Mouse (Mus musculus) cortical plate, adult 2 months (tissue): ENCODE results near the gene Dmbx1. TPM values are rescaled to one million over a fixed set of nuclear protein-coding genes. Genes with fewer than 3 reads are reported as not detected.

Experiments used
- H3K27ac ChIP-seq: fragments of 200-500 bp; 2 replicates; pipeline ENCODE4 v1.5.1; 2012; ENCODE audit warnings: low read length, control low read depth, inconsistent platforms; ENCODE audit not compliant: insufficient read depth
- H3K4me1 ChIP-seq: fragments of 200-500 bp; 2 replicates; pipeline ENCODE4 v1.6.1; 2011; ENCODE audit warnings: low read length; ENCODE audit not compliant: control insufficient read depth, insufficient read depth
- H3K4me3 ChIP-seq: fragments of 200-500 bp; 2 replicates; pipeline ENCODE4 v1.5.1; 2011; ENCODE audit warnings: mild to moderate bottlenecking, low read length, control low read depth; ENCODE audit not compliant: insufficient read depth
- CTCF ChIP-seq: fragments of 200-500 bp; IDR thresholded peaks from 2 replicates; pipeline ENCODE4 v1.5.1; 2011; ENCODE audit warnings: mild to moderate bottlenecking, control low read depth, low read length; ENCODE audit not compliant: insufficient read depth; ENCODE audit errors: extremely low read depth
- POLR2A ChIP-seq: fragments of 200-500 bp; IDR thresholded peaks from 2 replicates; pipeline ENCODE4 v1.6.1; 2011; ENCODE audit warnings: mild to moderate bottlenecking, low read length, control low read depth; ENCODE audit not compliant: insufficient read depth; ENCODE audit errors: extremely low read depth
- polyA plus RNA-seq: library from polyadenylated mRNA; depleted of rRNA; stranded (reverse); fragments of >200 nt; gene quantifications from 2 replicates; pipeline ENCODE4 v1.2.3, GENCODE M21; 2012; rRNA removed

The Dmbx1 gene
- 0.04 and 0.09 TPM in 2 replicates for polyA plus RNA-seq

GRCm38 (mm10) chr4:115939295-115940102, at the start of gene Dmbx1:
TSS of gene Dmbx1 (minus strand) at chr4:115939926.
- TF ChIP-seq POLR2A (no peak), CTCF (no peak)
- Histone ChIP-seq H3K27ac (no peak within 1 kb of the TSS), H3K4me1 (no peaks in the 10 kb centered on the region), H3K4me3 (no peak within 1 kb of the TSS)

- Histone ChIP-seq H3K4me1 (no peaks in the 10 kb centered on the region), H3K4me3 (no peak overlapping the region), H3K27ac (no peak overlapping the region)
- TF ChIP-seq CTCF (no peak), POLR2A (no peak)
Measured at GRCm38 (mm10) chr4:115989382-115989781, 49.7 kb upstream of the Dmbx1 start.

- no peak overlapping the region for H3K27ac ChIP-seq
- H3K4me1 ChIP-seq, result no peaks in the 10 kb centered on the region
- no peak overlapping the region for H3K4me3 ChIP-seq
- TF ChIP-seq CTCF, result no peak
Measured at GRCm38 (mm10) chr4:115987858-115988530, 48.3 kb upstream of the Dmbx1 start.

GRCm38 (mm10) chr4:115987436-115987835, 47.7 kb upstream of the Dmbx1 start:
- no peak for TF ChIP-seq POLR2A
- no peak overlapping the region for H3K27ac ChIP-seq

DNA sequence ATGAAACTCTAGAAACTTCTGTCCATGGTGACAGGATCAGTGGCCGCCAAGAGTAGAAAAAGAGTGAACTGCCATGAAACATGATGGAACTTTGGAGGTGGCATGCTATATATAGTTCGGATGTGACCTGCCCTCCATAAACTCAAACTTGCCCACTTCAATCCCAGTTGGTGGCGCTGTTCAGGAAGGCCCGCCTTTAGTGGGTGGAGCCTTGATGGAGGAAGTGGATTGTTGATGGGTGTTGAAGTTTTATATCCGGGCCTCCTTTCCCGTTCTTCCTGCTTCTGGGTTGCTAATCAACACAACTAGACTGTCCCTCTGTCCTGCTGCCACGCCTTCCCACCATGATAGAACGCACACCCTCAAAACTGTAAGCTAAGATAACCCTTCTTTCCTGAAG, 45.2 kb upstream of the Dmbx1 start:
- no peak for TF ChIP-seq POLR2A
- TF ChIP-seq CTCF, result no peak
- no peak overlapping the region for H3K27ac ChIP-seq
- no peak overlapping the region for H3K4me3 ChIP-seq
- H3K4me1 ChIP-seq, result no peaks in the 10 kb centered on the region

More at GRCm38 (mm10) chr4:115987436-115987835, 47.7 kb upstream of the Dmbx1 start:
- Histone ChIP-seq H3K4me1 (no peaks in the 10 kb centered on the region), H3K4me3 (no peak overlapping the region)

DNA sequence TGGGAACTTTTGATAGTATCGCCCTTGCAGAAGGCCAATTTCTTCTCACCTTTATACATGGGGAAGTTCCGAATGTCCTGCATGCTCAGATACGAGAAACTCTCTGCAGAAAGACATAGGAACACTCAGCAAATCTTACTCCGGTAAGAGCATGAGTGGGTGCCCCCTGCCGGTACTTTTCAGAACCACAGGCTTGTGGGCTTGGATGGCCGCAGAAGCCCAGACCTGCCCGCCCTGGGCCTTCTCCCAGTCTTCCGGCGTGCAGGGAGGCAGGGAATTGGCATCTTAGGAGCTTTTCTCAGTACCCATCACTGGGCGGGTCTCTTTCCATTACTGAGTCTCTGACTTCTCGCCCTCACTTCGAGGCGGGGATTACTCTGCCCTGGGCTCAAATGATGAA, 44.4 kb upstream of the Dmbx1 start:
- no peak overlapping the region for H3K27ac ChIP-seq
- TF ChIP-seq POLR2A (no peak), CTCF (peak; percentile 63)
- no peaks in the 10 kb centered on the region; the same call in 1 of the 2 replicates for H3K4me1 ChIP-seq
- H3K4me3 ChIP-seq, result no peak overlapping the region

GRCm38 (mm10) chr4:115980676-115981075, 41.0 kb upstream of the Dmbx1 start:
- H3K4me1 ChIP-seq, result no peaks in the 10 kb centered on the region; the same call in 1 of the 2 replicates
- TF ChIP-seq CTCF (peak; percentile 96), POLR2A (no peak)
- H3K4me3 ChIP-seq, result no peak overlapping the region
- H3K27ac ChIP-seq, result no peak overlapping the region

DNA sequence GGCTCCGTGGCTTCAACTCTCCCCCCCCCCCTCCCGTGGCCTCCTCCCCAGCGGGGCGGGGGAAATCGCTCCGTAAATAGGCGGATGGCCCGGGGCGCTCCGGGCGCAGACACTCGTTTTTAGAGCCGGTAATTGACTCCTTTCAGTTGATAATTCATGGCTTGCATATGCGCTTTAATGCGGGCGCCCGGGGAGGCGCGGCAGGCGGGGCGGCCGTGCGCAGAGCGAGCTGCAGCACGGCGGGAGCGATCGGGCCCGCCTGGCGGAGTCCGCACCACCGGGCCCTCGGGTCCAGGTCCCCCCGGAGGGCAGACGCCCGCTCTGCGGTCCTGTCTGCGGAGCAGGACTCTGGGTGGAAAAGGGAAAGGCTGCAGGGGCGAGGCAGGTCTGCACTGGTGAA, 39.7 kb upstream of the Dmbx1 start:
- TF ChIP-seq POLR2A (no peak), CTCF (no peak)
- Histone ChIP-seq H3K27ac (no peak overlapping the region), H3K4me1 (no peaks in the 10 kb centered on the region; the same call in 1 of the 2 replicates), H3K4me3 (peak overlapping the region; percentile 21; the same call in 1 of the 2 replicates)

GRCm38 (mm10) chr4:115978911-115979310, 39.2 kb upstream of the Dmbx1 start:
- Histone ChIP-seq H3K4me3 (no peak overlapping the region), H3K4me1 (no peaks in the 10 kb centered on the region; the same call in 1 of the 2 replicates), H3K27ac (no peak overlapping the region)
- TF ChIP-seq CTCF (no peak), POLR2A (no peak)

DNA sequence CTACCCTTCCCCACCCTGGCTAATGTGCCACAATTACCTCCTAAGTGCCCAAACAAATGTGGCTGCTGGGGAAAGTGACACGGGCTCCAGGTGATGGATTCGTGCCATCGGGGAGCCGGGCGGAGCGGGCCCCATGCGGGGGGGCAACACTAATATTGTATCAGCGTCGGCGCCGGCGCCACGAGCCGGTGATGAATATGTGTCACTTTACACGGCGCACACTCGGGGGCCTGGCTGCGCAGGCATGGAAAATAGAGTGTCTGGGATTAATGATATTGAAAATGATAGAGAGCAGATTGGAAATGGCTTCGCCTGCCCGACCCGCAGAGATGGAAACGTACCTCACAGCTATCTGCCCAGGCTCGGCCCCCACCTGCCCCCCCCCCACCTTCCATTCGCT, 32.8 kb upstream of the Dmbx1 start:
- no peak for TF ChIP-seq POLR2A
- TF ChIP-seq CTCF, result no peak
- Histone ChIP-seq H3K27ac (no peak overlapping the region), H3K4me1 (no peaks in the 10 kb centered on the region), H3K4me3 (no peak overlapping the region)
